Mouse (Mus musculus) C2C12 (cell line): ENCODE data around the gene Ttc23.

ENCODE experiments used
- CEBPB ChIP-seq: IDR thresholded peaks from one replicate; pipeline ENCODE4 v1.6.1; 2011; ENCODE audit warnings: low read depth, mild to moderate bottlenecking, control low read depth, moderate library complexity
- CTCF ChIP-seq: IDR thresholded peaks from one replicate; pipeline ENCODE4 v1.5.1; 2011; ENCODE audit not compliant: control insufficient read depth, insufficient read depth, insufficient read length
- MYOD1 ChIP-seq: IDR thresholded peaks from one replicate; pipeline ENCODE4 v1.6.1; 2011; ENCODE audit warnings: low read depth; ENCODE audit not compliant: control insufficient read depth, insufficient read length

DNA sequence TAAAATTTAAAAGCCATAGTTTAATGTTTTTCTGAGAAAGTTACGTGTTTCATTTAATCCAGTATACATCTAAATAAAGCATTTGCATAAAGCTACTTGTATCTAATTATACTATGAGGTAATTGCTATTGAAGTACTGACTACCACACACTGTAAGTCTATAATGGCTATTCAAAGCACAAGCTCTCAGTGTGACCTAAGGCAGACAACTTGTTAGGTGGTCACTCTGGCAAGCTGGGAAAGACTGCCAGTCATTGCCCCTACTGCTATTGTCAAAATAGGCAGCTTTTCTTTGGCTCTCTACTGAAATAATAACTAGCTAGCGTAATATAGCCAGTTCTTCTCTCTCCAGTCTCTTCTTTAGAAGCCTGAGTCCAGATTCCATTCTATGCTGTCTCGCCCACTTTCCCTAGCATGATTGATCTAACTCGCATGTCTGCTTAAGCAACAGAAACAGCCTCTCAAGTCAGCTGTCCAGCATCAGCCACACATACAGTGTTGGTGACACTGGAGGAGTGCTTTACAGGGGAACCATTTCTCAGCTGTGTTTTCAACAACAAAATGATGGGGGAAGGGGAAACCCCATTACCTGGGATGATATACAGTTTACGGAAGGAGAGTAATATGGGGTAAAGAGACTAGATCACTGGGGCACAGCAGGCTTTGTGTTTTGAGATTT lies 39.4 kb upstream of the Ttc23 start:
- TF ChIP-seq MYOD1 (no peak), CTCF (no peak), CEBPB (no peak)
